Mouse (Mus musculus): ENCODE measurements at regions not wholly inside any gene's neighbourhood (a gene's known extent, or its start where the extent isn't known, plus 50 kb on each side); places are given as distances from the start of the nearest gene placed in this dataset.

- in situ Hi-C loops (cut with MboI, MseI) = no loop called here
Observed at GRCm38 (mm10) chr13:46350075-46350747, 68.0 kb upstream of the Rbm24 start.

GRCm38 (mm10) chr13:46355306-46355705, 62.9 kb upstream of the Rbm24 start:
- in situ Hi-C loops (cut with MboI, MseI) = no loop called here

- in situ Hi-C loops (cut with MboI, MseI) = no loop called here
Observed at GRCm38 (mm10) chr13:46355975-46356374, 62.3 kb upstream of the Rbm24 start.

GRCm38 (mm10) chr13:46357037-46357436, 61.2 kb upstream of the Rbm24 start:
- in situ Hi-C loops (cut with MboI, MseI) = no loop called here

- in situ Hi-C loops (cut with MboI, MseI) = loop anchor here (10.0 kb wide), 1 partner anchor 536 kb away; no protein-coding TSS in a partner anchor
Observed at GRCm38 (mm10) chr13:46360495-46361120, 57.6 kb upstream of the Rbm24 start.

- in situ Hi-C loops (cut with MboI, MseI) = loop anchor here (10.0 kb wide), 1 partner anchor 539 kb away; no protein-coding TSS in a partner anchor
Observed at GRCm38 (mm10) chr13:46363456-46364201, 54.6 kb upstream of the Rbm24 start.

GRCm38 (mm10) chr13:46364202-46364912, 53.9 kb upstream of the Rbm24 start:
- in situ Hi-C loops (cut with MboI, MseI) = loop anchor here (10.0 kb wide), 1 partner anchor 540 kb away; no protein-coding TSS in a partner anchor

- in situ Hi-C loops (cut with MboI, MseI) = loop anchor here (10.0 kb wide), 1 partner anchor 540 kb away; no protein-coding TSS in a partner anchor
Observed at GRCm38 (mm10) chr13:46365292-46365691, 52.9 kb upstream of the Rbm24 start.
